Mouse (Mus musculus) urinary bladder, postnatal 10 days (tissue): Measurements from ENCODE around the gene Man2b1.
"Not testable (repeated sequence)": the region's sequence is repeated elsewhere in the genome, so short reads cannot be mapped to it uniquely, and the experiment has no call there.

ENCODE experiments used
- DNase-seq: peaks from one replicate; pipeline ENCODE4 v3.0.0; 2022; ENCODE audit warnings: low spot score

Man2b1 gene

DNA sequence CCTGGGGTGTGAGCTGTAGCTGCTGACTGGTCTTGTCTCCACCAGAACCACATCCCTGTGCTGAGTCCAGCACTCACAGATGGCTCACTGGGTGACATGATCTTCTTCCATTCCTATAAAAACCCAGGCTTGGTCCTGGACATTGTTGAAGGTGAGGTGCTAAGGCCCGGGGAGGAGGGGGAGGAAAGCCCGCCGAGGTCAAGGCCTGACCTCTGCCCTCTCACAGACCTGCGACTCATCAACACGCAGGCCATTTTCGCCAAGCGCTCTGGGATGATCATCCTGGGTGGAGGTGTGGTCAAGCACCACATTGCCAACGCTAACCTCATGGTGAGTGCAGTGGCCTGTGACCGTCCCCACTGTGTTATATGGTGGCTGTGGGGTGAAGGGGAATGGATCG, 8.9 kb upstream of the Man2b1 start:
- DNase-seq: no peak

DNA sequence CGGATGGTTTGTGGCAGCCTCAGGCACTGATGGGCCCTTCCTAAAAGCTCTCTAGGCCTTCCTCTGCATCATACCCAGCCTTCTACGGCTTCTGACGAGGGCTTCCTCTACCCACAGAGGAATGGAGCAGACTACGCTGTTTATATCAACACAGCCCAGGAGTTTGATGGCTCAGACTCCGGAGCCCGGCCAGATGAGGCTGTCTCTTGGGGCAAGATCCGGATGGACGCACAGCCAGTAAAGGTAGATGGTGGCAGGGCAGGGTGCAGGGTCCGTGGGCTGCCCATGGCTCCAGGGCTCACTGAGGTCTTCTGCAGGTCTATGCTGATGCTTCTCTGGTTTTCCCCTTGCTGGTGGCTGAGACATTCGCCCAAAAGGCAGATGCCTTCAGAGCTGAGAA, 8.5 kb upstream of the Man2b1 start:
- DNase-seq: no peak

DNA sequence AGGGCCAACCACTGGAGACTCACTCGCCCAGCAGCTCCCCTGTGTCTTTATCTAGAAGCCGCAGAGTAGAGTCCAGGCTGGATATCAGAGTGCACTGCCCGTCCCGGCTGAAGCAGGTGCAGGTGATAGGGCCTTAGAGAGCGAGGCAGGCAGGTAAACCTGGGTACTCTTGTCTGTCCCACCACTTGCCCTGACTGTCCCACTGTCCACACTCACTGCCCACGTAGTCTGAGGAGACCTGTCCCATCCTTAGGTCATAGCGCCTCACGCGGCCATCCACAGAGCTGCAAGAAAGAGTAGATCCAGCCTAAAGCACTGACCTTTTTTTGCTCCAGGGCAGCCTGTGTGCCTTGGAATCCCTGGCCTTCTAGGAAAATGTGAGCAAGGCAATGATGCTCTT, 7.1 kb upstream of the Man2b1 start:
- DNase-seq: no peak

DNA sequence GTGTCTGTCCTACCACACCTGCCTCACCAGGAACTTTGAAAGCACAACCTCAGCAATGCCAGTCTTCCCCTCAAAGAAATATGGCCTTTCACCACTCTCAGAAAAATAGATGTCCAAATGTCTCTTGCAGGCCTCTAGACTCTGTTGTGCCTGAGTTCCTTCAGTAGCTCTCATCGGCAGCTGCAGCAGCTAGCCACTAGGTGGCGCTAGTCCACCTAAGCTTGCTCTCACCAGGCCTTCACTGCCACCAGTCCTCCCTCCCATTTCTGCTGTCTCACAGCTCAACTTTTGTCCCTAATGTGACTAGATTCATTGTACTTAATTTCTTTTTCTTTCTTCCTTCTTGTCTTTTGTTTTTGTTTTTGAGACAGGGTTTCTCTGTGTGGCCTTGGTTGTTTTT, 6.1 kb upstream of the Man2b1 start:
- DNase-seq: no peak

DNA sequence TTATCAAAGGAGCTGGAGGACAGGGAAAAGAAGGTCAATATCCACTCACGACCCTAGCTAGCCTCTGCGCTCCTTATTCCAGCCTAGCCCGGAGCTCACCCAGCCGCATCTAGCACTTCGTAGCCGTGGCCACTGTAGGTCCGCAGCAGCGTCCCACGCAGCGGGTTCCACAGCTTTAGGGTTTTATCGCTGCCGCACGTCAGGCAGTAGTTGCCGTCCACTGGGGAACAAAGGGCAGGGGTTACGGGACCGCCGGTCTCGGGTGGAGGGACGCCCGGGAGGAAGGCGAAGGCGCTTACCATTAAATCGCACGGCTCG, 2.9 kb upstream of the Man2b1 start:
- no peak for DNase-seq

DNA sequence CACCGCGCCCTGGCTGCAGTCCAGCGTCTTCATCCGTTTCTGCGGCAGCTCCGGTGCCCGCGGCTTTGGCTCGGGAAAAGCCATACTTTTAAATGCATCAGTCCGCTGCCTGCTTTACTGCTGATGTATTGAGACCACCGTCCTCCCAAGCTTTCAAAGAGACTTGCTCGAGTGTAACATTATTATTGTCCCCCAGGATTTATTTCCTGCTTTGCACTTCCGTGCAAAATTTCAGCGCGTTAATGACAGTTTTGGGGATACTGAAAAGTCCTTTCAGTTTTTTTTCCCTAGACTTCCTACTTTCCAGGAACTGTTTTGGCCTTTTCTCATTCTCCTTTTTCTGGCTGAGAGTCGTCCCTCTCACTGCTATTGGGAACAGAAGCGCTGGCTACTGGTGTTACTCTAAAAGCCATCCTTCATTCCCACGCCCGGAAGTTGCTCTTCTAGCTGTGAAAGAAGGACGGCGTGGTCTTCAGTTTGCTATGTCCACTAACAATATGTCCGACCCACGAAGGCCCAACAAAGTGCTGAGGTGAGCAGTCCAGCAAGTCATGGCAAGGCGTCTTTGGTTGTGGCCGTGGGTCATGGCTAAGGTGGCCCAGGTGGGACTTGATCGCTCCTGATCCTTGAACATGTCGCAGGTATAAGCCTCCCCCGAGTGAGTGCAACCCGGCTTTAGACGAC, 2.4 kb upstream of the Man2b1 start, which contains the start of gene Wdr83os:
Wdr83os (plus strand) TSS at position 209 of the 684 bp plus-strand sequence.
- DNase-seq: no peak

DNA sequence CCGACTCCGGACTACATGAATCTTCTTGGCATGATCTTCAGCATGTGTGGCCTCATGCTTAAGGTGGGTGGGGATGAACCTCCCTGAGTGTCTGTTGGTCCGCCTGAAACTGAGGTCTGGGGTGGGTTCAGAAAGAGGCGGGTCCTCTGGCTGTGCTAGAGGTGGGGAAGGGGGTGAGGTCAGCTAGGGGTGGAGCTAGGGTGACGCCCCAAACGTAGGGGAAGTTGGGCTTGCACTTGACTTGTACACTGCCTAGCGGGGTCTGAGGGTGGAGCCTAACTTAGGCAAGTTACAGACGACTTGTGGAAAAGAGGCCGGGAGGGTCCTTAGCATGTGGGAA, 1.9 kb upstream of the Man2b1 start, which contains the start of gene Wdr83:
Wdr83 (minus strand) TSS at position 91 of the 340 bp plus-strand sequence.
- DNase-seq: no peak

DNA sequence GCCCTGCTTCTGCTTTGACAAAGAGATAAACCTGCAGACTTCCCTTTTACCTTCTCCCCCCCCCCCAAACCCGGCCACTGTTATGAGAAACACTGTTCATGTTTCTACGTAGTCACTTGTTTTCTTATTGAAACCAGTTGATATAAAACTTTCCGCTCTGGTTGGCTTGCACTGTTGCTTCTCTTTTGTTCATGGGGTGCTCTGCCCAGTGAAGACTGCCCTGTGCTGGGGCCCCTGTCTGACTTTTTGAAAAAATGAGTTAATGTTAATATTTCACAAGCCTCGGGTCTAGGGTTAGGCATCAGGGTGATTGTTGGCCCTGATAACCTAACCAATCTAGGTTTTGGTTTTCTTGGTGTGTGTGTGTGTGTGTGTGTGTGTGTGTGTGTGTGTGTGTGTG, 901 bp upstream of the Man2b1 start:
- not testable (repeated sequence) for DNase-seq

DNA sequence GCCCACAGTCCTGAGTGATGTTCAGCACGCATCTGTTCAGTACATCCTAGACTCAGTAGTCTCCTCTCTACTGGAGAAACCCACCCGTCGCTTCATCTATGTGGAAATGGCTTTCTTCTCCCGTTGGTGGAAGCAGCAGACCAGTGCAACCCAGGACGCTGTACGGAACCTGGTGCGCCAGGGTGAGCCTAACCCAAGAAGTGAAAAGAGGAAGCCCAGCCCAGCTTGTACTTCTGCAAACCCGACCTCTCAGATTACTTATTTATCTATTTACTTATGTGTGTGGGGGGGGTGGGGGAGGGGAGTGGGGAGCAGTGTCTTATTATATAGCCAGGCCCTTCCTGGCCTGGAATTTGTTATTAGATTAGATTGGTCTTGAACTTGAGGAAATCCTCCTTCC, 1.6 kb downstream of the Man2b1 start:
- DNase-seq: no peak

DNA sequence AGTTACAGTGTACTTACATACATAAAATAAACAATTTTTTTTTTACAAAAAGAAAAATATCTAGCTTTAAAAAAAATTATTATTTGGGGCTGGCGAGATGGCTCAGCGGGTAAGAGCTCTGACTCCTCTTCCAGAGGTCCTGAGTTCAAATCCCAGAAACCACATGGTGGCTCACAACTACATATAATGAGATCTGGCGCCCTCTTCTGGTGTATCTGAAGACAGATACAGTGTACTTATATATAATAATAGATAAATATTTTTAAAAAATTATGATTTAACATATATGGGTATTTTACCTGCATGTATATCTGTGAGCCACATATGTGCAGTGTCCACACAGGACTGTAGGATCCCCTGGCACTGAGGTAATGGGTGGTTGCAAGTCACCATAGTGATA, 3.2 kb downstream of the Man2b1 start:
- DNase-seq: no peak

DNA sequence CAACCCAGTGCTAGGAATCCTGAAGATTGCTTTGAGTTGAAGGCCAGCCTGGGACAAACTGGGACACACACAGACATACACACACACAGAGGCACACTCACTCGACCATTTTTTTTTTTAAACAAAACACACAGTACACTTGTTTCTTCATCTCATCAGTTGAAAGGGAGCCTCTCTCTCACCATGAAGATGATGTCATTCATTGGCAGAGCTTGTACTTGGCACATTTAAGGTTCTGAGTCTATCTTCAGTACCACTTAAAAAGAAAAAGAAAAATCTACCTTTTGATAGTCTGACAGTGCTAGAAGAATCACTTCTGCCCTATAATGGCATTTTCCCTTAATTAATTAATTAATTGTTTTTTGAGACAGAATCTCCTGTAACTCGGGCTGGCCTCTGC, 5.7 kb downstream of the Man2b1 start:
- no peak for DNase-seq

DNA sequence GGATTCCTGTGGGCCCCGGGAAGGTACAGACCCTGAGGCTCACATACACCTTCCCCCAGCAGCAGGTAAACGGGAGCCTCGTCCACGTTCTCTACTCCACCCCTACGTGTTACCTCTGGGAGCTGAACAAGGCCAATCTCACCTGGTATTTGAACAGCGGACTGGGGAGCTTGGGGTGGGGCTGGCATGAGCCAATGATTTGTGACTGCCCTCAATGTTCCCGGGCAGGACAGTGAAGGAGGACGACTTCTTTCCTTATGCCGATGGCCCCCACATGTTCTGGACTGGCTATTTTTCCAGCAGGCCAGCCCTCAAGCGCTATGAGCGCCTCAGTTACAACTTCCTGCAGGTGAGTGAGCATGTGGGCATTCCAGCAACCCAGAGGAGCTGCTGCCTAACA, 7.8 kb downstream of the Man2b1 start:
- no peak for DNase-seq

DNA sequence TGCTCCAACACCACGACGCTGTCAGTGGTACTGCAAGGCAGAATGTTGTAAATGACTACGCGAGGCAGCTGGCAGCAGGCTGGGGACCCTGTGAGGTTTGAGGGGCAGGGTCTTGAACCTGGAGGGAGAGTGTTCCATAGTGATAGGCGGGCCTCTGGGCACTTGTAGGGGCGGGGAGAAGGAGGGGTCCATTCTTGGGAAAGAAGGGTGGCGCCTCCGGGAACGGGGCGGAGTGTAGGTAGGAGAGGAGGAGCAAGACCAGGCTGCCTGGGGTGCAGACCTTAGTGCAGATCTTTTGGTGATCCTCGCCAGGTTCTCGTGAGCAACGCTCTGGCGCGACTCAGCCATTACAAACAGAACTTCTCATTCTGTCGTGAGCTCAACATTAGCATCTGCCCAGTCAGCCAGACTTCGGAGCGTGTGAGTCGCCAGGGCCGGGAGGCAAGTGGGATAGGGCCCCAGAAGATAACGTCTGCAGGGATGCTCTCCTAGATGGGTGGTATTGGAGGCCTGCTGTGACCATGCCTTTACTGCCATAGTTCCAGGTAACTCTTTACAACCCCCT, 8.5 kb downstream of the Man2b1 start:
- no peak for DNase-seq

DNA sequence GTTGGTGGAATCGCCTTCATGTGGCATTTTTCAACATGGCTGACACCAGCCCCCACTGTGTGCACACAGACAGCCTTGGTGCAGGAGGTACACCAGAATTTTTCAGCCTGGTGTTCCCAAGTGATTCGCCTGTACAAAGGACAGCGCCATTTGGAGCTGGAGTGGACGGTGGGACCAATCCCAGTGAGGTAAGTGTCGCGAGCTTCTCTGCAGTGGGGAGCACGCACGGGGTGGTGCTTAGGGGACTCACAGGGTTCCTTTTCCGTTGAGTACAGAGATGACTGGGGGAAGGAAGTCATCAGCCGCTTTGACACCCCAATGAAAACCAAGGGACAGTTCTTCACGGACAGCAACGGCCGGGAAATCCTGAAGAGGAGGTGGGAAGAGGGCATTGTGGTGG, 12.0 kb downstream of the Man2b1 start:
- DNase-seq: no peak

DNA sequence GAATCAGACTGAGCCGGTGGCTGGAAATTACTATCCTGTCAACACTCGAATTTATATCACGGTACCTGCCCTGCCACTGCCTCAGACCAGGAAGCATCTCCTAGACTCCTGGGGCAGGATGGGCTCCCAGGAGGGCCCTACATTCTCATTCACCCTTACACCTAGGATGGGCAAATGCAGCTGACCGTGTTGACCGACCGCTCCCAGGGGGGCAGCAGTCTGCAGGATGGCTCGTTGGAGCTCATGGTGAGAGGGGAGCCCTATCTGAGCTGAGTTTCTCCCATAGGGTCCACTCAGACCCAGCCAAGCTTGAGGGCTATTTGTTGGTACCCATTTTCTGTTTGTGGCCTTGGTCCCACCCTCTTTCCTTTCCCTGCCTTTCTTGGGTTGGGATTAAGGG, 12.5 kb downstream of the Man2b1 start:
- DNase-seq: no peak

DNA sequence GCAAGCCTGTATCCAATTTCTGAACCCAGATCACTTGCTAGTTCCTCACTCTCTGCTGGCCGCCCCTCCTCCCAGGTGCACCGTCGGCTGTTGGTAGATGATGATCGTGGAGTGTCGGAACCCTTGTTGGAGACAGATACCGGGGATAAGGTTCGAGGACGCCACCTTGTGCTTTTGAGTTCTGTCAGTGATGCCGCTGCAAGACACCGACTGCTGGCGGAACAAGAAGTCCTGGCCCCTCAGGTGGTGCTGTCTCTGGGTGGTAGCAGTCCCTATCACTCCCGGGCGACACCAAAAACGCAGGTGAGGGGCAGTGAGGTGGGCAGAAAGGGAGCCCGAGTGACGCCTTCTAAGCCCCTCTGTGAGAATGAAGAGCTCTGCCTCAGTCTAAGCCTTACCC, 13.1 kb downstream of the Man2b1 start:
- DNase-seq: no peak

DNA sequence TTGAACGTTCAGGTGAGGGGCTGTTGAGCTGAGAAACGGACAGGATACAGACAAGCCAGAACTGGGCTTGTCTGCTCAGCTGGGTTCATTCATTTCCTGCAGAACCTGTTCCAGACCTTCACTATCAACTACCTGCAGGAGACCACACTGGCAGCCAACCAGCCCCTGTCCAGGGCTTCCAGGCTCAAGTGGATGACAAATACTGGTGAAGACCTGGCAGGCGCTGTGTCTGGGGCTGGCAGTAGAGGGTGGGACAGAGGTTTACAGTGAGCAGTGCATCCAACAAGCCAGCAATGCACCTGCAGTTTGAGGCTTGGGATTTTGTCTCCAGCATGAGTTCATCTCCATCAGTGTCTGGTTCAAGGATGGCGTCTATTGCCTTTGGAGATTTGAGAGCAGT, 13.8 kb downstream of the Man2b1 start:
- DNase-seq: no peak

DNA sequence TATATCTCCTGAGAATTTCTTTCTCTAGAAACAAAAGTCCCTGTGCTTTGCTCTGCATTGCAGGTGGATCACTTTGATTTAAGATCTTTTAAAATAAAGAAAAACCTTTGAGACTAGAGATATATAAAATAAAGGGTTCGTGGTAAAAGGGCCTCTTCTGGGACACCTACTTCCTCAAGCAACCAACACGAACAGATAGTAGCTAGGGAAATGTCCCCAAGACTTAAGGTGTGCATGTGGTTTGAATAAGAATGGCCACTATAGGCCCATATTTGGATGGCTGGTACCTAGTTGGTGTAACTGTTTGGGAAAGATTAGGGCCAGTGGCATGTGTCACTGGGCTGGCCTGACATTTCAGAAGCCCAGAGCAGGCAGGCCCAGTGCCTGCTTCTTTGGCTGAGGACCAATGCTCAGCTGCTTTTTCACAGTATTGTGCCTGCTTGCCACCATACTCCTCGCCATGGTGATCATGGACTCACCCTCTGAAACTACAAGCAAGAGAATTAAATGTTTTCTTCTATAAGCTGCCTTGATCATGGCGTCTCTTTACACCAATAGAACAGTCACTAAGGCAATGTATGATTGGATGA, 17.1 kb downstream of the Man2b1 start:
- no peak for DNase-seq

DNA sequence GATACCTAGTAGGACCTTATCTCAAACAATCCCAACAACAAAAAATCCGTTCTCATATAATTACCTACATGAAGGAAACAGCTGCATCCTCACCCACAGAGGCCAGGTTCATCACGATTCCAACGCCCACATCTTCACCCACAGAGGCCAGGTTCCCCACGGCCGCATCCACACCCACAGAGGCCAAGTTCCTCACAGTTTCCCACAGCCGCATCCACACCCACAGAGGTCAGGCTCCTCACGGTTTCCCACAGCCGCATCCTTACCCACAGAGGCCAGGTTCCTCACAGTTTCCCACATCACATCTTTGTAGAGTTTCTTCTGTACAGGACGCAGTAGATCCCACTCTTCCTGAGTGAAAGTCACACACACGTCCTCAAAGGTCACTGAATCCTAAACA, 30.2 kb downstream of the Man2b1 start:
- no peak for DNase-seq

DNA sequence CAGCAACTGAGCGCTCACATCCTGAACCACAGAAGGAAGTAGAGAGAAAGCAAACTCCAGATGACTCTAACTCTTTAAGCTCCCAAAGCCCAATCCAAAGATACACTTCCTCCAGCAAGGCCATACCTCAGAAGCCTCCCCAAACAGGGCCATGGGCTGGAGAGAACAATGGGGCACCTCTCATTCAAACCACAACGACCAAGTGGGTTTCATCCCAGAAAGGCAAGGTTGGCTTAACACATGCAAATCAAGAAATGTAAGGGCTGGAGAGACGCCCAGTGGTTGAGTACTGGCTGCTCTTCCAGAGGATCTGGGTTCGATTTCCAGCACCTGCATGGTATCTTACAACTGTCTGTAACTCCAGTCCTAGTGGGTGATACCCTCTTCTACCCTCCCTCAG, 32.4 kb downstream of the Man2b1 start:
- DNase-seq: no peak

DNA sequence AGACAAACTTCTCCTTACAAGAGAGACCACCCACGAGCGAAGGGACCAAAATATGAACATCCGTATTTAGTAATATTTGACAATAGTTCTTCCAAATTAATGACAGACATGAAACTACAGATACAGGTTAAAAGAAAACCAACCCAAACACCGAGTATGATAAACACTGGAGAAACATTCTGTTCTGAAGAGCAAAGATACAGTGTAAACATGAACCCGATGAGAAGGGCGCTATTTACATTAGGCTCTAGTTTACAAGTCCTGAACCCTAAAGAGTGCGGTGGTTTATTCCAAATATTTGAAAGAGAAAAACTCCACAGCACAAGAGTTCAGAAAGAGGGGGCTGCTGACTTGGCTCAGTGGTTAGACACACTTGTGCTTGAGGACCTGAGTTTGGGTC, 33.9 kb downstream of the Man2b1 start:
- DNase-seq: no peak

DNA sequence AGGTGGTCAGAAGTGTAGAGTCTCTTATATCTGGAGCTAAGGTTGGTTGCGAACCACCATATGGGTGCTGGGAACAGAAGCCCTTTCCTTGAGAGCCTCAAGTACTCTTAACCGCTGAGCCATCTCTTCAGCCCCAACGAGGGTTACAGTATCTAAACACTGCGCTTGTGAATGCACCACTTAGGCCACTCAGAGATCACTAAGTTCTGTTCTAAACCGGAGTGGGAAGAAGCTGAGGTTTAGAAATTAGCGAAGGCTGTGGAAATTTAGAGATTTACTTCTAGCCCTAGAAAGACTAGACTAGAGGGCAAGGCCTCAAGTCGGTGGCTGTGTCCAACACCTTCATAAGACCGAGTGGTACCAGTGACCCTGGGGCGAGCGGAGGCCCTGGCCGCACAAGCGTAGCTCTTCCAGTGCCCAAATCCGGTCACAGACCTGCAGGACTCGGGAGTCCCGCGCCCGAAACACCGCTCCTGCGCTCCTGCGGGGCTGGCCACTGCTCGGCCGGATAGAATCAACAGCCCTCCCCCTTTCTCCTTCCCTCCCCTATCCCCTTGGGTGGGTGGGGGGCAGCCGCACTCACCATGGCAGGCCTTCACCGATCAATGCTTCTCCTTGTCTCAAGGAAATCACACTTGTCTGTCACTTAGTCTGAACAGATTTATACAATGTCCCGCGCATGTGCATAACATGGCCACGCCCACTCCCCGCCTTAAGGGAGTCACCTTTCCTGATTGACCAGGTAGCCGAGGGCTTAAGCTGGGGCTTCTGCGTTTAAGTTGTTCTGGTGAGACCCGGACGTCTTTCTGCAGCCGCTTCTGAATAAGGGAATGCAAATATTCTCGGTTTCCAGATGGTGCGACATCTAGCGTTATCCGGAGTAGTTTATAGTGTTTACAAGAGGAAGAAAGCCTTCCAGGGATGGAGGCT, 36.2 kb downstream of the Man2b1 start:
- DNase-seq: no peak

DNA sequence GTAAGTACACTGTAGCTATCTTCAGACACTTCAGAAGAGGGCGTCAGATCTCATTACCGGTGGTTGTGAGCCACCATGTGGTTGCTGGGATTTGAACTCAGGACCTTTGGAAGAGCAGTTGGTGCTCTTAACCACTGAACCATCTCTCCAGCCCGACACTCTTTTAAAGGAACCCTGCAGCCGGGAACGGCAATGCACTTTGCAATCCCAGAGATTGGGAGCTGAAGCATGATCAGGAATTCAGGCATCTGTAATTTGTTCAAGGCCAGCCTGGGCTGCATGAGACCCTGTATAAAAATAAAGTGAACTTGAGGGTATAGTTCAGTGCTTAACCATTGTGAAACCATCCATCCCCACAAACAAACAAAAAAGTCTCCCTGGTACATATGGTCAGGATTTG, 37.2 kb downstream of the Man2b1 start:
- not testable (repeated sequence) for DNase-seq
